15 mouse cellular contexts compared by ENCODE assay signal in the genomic region with DNA sequence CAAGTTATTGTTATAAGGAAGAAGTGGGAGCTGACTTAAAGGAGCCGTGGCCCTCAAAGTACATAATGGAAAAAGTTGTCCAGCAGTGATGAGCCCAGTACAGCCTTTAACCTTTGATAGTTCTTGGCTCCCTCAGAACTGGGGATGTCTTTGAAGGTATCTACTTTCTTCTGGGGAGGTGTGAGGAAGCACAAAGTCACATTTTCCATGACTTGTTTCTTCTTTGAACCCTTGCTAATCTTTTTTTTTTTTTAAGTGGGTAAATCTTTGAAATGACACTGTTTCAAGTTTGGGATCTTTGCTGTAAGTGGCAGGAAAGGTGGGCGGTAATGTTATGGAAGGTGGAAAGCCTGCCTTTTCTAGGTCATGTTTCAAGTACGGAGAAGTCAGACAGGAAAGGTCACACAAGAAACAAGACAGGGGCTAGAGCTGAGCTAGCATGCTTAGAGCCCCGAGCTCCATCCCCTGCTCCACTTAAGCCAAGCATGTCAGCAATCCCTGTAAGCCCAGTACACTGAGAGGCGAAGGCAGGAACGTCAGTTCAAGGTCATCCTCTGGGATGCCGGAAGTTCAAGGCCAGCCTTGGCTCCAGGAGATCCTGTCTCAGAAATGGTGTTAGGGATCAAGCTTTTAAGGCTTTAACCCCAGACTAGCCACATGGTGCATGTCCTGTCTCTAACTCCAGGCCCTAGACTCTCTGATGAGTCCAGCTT.
A peak's percentile ranks its signal among the peaks of the same experiment; 100 is the strongest.
DNase-seq lines count a peak whose midpoint lies in the region; ATAC-seq lines count a peak whose summit lies in the region.
"Had no signal": no experiment of that assay in that cellular context is flagged by ENCODE, and none has a peak within 500 bp of the region (broad histone marks: within the 10 kb centered on the region; RNA-seq: fewer than 3 reads in every experiment).

No protein-coding gene starts in this region.

- H3K9me3 ChIP-seq in heart, embryonic 14.5 days (ENCODE audit: control insufficient read depth, low read length): no peaks in the 10 kb centered on the region
- H3K9me3 ChIP-seq in heart, embryonic 11.5 days (replicated peaks; ENCODE audit: control insufficient read depth, low read length): no peaks in the 10 kb centered on the region
- H3K9me3 ChIP-seq: embryonic facial prominence, embryonic 12.5 days; hindbrain, embryonic 10.5 days; kidney, embryonic 15.5 days; midbrain, embryonic 15.5 days had no signal

- no peaks in the 10 kb centered on the region for H3K27me3 ChIP-seq in heart, embryonic 14.5 days (ENCODE audit: control insufficient read depth, insufficient read depth, low read length)
- no peaks in the 10 kb centered on the region for H3K27me3 ChIP-seq in heart, embryonic 11.5 days (ENCODE audit: control insufficient read depth, insufficient read depth, low read length)
- H3K27me3 ChIP-seq: embryonic facial prominence, embryonic 12.5 days; kidney, embryonic 15.5 days; midbrain, embryonic 15.5 days had no signal

- DNase-seq in CD4-positive helper T cell, adult 2 months (ENCODE audit: low read depth, low spot score): peak; percentile 90
- DNase-seq in kidney, postnatal 36 days: no peak
- DNase-seq in spleen, adult 12 weeks (ENCODE audit: low spot score): no peak
- DNase-seq: cerebellum, adult 2 months; liver; lung, adult 2 months; lung, postnatal 4 days had no signal

- no peak overlapping the region for H3K9ac ChIP-seq in heart, embryonic 14.5 days (ENCODE audit: low read length)
- H3K9ac ChIP-seq in heart, embryonic 11.5 days (ENCODE audit: low read depth, low read length): no peak overlapping the region
- H3K9ac ChIP-seq: embryonic facial prominence, embryonic 12.5 days; kidney, embryonic 15.5 days; midbrain, embryonic 15.5 days had no signal

- H3K4me3 ChIP-seq in heart, embryonic 14.5 days (ENCODE audit: control insufficient read depth in 1 of 2, insufficient read depth in 1 of 2, low read depth in 1 of 2, low read length in 2 of 2): no peak overlapping the region
- no peak overlapping the region for H3K4me3 ChIP-seq in heart, embryonic 11.5 days (ENCODE audit: low read depth, low read length)
- H3K4me3 ChIP-seq: embryonic facial prominence, embryonic 12.5 days; hindbrain, embryonic 10.5 days; kidney, embryonic 15.5 days; midbrain, embryonic 15.5 days had no signal

- no peak overlapping the region for H3K4me2 ChIP-seq in heart, embryonic 14.5 days (ENCODE audit: low read length)
- no peak overlapping the region for H3K4me2 ChIP-seq in heart, embryonic 11.5 days
- H3K4me2 ChIP-seq: embryonic facial prominence, embryonic 12.5 days; kidney, embryonic 15.5 days; midbrain, embryonic 15.5 days had no signal

- WGBS in heart, embryonic 14.5 days: 40% methylated on average over 7 of the region's 7 CpGs
- 56% methylated on average over 7 of the region's 7 CpGs for WGBS in heart, embryonic 11.5 days (ENCODE audit: insufficient replicate concordance)

- peak overlapping the region; percentile 23 to 66; a peak in 3 of 4 replicates for H3K27ac ChIP-seq in heart, embryonic 14.5 days (replicated peaks in 1 of 2; ENCODE audit: control insufficient read depth in 1 of 2, insufficient read depth in 1 of 2, low read depth in 2 of 2, low read length in 2 of 2)
- no peak overlapping the region; the same call in 1 of the 2 replicates for H3K27ac ChIP-seq in heart, embryonic 11.5 days (ENCODE audit: low read depth, low read length)
- H3K27ac ChIP-seq: embryonic facial prominence, embryonic 12.5 days; kidney, embryonic 15.5 days; midbrain, embryonic 15.5 days had no signal

- H3K36me3 ChIP-seq in heart, embryonic 14.5 days (ENCODE audit: control insufficient read depth, insufficient read depth, low read length): no peaks in the 10 kb centered on the region
- no peaks in the 10 kb centered on the region for H3K36me3 ChIP-seq in heart, embryonic 11.5 days (ENCODE audit: control insufficient read depth, insufficient read depth, low read length)
- H3K36me3 ChIP-seq: embryonic facial prominence, embryonic 12.5 days; hindbrain, embryonic 10.5 days; kidney, embryonic 15.5 days; midbrain, embryonic 15.5 days had no signal

- ATAC-seq in heart, embryonic 14.5 days (ENCODE audit: insufficient number of reproducible peaks, insufficient read depth, low FRiP score, low read depth): no peak
- no peak for ATAC-seq in heart, embryonic 11.5 days (replicated peaks; ENCODE audit: insufficient number of reproducible peaks, low FRiP score, low TSS enrichment)
- peak; percentile 50 for ATAC-seq in CD4-positive, CD25-positive, alpha-beta regulatory T cell, adult 4 months
- peak; percentile 57 for ATAC-seq in inflammation-experienced regulatory T-cells, adult 6 months
- ATAC-seq: midbrain, embryonic 15.5 days had no signal

- peaks cover 25 to 46% of the 10 kb centered on the region in 2 experiments for H3K4me1 ChIP-seq in heart, embryonic 14.5 days (ENCODE audit: control insufficient read depth in 2 of 2, insufficient read depth in 2 of 2, low read length in 2 of 2)
- H3K4me1 ChIP-seq in heart, embryonic 11.5 days (ENCODE audit: control insufficient read depth, insufficient read depth, low read length): peaks cover 23% of the 10 kb centered on the region

Comparison
In these comparisons a context has a peak if more than half of its experiments do, and no peak if none do; other contexts are left out.
1. ATAC-seq: peak in CD4-positive, CD25-positive, alpha-beta regulatory T cell, adult 4 months (single experiment) and inflammation-experienced regulatory T-cells, adult 6 months (single experiment); none in heart, embryonic 14.5 days (single experiment) and heart, embryonic 11.5 days (single experiment).